21 mouse cellular contexts compared by ENCODE assay signal in the genomic region with DNA sequence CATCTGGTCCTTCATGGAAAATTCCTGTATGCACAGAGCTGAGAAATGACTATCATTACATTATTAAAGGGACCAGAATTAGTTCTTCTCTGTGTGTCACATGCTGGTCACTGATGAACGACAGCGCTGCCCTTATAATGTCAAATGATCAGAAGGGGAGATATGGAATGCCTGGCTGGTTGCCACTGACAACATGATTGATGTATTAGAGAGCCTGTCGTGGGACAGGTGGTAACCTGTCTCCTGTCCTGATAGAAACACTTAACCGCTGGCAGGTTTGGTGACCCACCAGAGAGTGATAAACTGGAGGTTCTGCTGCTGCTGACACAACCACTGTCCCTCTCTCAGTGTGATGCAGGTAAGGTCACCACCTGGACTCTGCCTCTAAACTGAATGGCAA. TPM values are rescaled to one million over a fixed set of nuclear protein-coding genes. Genes with fewer than 3 reads are reported as not detected.
DNase-seq lines count a peak whose midpoint lies in the region; ATAC-seq and TF ChIP-seq lines count a peak whose summit lies in the region.
"Had no signal": no experiment of that assay in that cellular context is flagged by ENCODE, and none has a peak within 500 bp of the region (broad histone marks: within the 10 kb centered on the region; RNA-seq: fewer than 3 reads in every experiment).

No protein-coding gene starts in this region.

- H3K27me3 ChIP-seq in heart, embryonic 11.5 days (ENCODE audit: control insufficient read depth, insufficient read depth, low read length), result no peaks in the 10 kb centered on the region
- H3K27me3 ChIP-seq: CH12.LX had no signal

- H3K36me3 ChIP-seq in heart, embryonic 11.5 days (ENCODE audit: control insufficient read depth, insufficient read depth, low read length), result no peaks in the 10 kb centered on the region
- H3K36me3 ChIP-seq: G1E had no signal

- DNase-seq in heart, adult 11 months, result peak; percentile 65
- DNase-seq in MN1 (ENCODE audit: low spot score), result peak; percentile 23
- no peak for DNase-seq in lung, adult 2 months
- DNase-seq: adrenal gland, adult 2 months; adrenal gland, adult 8-10 months; adrenal gland, postnatal 10 days; adrenal gland, postnatal 14 days; adrenal gland, postnatal 25 days; adrenal gland, postnatal 36 days; B cell, adult 2 months; cerebellum, adult 11 months; cerebellum, adult 11-12 months; cerebellum, adult 18-20 months; cerebellum, adult 2 months had no signal

- no peak for ATAC-seq in heart, embryonic 11.5 days (replicated peaks; ENCODE audit: insufficient number of reproducible peaks, low FRiP score, low TSS enrichment)
- ATAC-seq: activated CD4-positive, CD25-positive, alpha-beta regulatory T cell, adult 4 months; CD4-positive, CD25-positive, alpha-beta regulatory T cell, adult 4 months; Patski had no signal

- no peak overlapping the region for H3K9ac ChIP-seq in heart, embryonic 11.5 days (ENCODE audit: low read depth, low read length)

- H3K4me3 ChIP-seq in heart, embryonic 11.5 days (ENCODE audit: low read depth, low read length), result no peak overlapping the region
- H3K4me3 ChIP-seq in lung, adult 2 months (replicated peaks; ENCODE audit: extremely low read depth, low read depth, low read length), result no peak overlapping the region

- no peaks in the 10 kb centered on the region for H3K4me1 ChIP-seq in heart, embryonic 11.5 days (ENCODE audit: control insufficient read depth, insufficient read depth, low read length)
- H3K4me1 ChIP-seq in lung, adult 2 months (ENCODE audit: control insufficient read depth, insufficient read depth, low read length), result no peaks in the 10 kb centered on the region

- H3K27ac ChIP-seq in heart, embryonic 11.5 days (ENCODE audit: low read depth, low read length), result no peak overlapping the region

- H3K9me3 ChIP-seq in heart, embryonic 11.5 days (replicated peaks; ENCODE audit: control insufficient read depth, low read length), result no peaks in the 10 kb centered on the region

- TF ChIP-seq POLR2A in lung, adult 2 months (IDR thresholded peaks at IDR 0.05; ENCODE audit: borderline replicate concordance, extremely low read depth, low read depth, low read length), result no peak

- 49% methylated on average over 4 of the region's 4 CpGs for WGBS in heart, embryonic 11.5 days (ENCODE audit: insufficient replicate concordance)
- WGBS in lung, adult 2 months, result 53% methylated on average over 4 of the region's 4 CpGs

- TF ChIP-seq CTCF in lung, adult 2 months (IDR thresholded peaks at IDR 0.05; ENCODE audit: insufficient read depth, low read length), result no peak

- no peak overlapping the region for H3K4me2 ChIP-seq in heart, embryonic 11.5 days

RNA-seq across cellular contexts. Expression of a gene that starts 40.1 kb away (rescaled TPM):
- polyA plus RNA-seq in heart, embryonic 11.5 days (2014; fragmentation: Nextera tagmentation; extraction: Ambion mirVana), result not detected in 2 replicates
- not detected in 2 replicates for polyA plus RNA-seq in lung, adult 2 months (2012; rRNA removed)
- polyA plus RNA-seq: activated CD4-positive, CD25-positive, alpha-beta regulatory T cell, adult 4 months; adrenal gland, adult 2 months; C2C12; CD4-positive, CD25-positive, alpha-beta regulatory T cell, adult 4 months; G1E; Patski had no signal
